Mouse (Mus musculus) stomach, postnatal 0 days (tissue): ENCODE results near the gene Rhog.

Experiments used
- CTCF ChIP-seq: IDR thresholded peaks from 2 replicates; pipeline ENCODE4 v1.5.1; 2016; ENCODE audit warnings: antibody characterized with exemption, low read depth, mild to moderate bottlenecking, moderate library complexity
- EP300 ChIP-seq: optimal IDR thresholded peaks from 2 replicates; pipeline ENCODE3; 2016; ENCODE audit warnings: antibody characterized with exemption

- TF ChIP-seq CTCF (no peak), EP300 (no peak)
Measured at GRCm38 (mm10) chr7:102245775-102246174, 10.1 kb downstream of the Rhog start.
